Mouse (Mus musculus): ENCODE data around the gene Hmgb1. TPM values are rescaled to one million over a fixed set of nuclear protein-coding genes. Genes with fewer than 3 reads are reported as not detected.
A peak's percentile ranks its signal among the peaks of the same experiment; 100 is the strongest.

The Hmgb1 gene
- total and polyA plus RNA-seq, 3 experiments = 227 to 899 (median 288) TPM

DNA sequence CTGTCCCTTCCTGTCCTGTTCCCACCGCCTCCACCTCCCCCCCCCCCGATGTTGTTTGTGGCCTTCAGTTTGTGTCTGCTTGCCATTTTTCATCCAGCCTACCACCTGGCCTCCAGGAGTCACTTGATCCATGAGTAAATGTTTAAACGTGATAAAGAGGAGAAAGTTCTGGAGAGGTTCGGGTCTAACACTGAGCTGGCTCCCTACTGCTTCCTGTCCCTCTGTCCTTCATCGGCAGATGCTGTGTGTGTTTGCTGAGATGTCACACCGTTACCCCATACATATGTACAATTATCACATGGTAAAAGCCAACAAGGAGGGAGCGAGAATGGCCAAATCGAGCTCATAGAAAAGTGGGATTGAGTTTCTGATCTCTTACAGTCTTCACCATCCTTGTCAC, 107.2 kb downstream of the Hmgb1 start:
- Histone ChIP-seq H3K9ac (ENCODE audit: insufficient read depth, low read depth) (no peak overlapping the region), H3K4me2 (ENCODE audit: insufficient read depth, low read depth, poor library complexity, severe bottlenecking) (no peak overlapping the region), H3K27ac (ENCODE audit: insufficient read depth, low read depth) (no peak overlapping the region), H3K79me2 (replicated peaks; ENCODE audit: control insufficient read depth, extremely low read depth, insufficient read depth, poor library complexity, severe bottlenecking) (no peaks in the 10 kb centered on the region), H3K4me1 (ENCODE audit: control insufficient read depth in 1 of 2, insufficient read depth in 2 of 2) (peaks cover 17 to 26% of the 10 kb centered on the region in 2 experiments; a peak in 3 of 4 replicates), H3K27me3 (replicated peaks) (no peaks in the 10 kb centered on the region), H3K36me3 (replicated peaks in 1 of 2; ENCODE audit: control insufficient read depth in 1 of 2, insufficient read depth in 1 of 2, low read length in 1 of 2) (no peaks in the 10 kb centered on the region), H3K4me3 (replicated peaks in 1 of 3; ENCODE audit: low read depth in 2 of 3, low read length in 2 of 3, poor library complexity in 1 of 3) (no peak overlapping the region), H3K9me3 (replicated peaks; ENCODE audit: low read length) (peaks cover 14% of the 10 kb centered on the region)
- dilution Hi-C loops (cut with MboI; ENCODE audit: extremely low pct_ligation_motif_present, extremely low pct_unique_long_range_greater_than_20kb, low sequenced_read_pairs) (no loop called here), in situ Hi-C loops (cut with MboI; ENCODE audit: low pct_ligation_motif_present, low pct_unique_long_range_greater_than_20kb, low sequenced_read_pairs) (no loop called here)
- TF ChIP-seq TCF12 (IDR thresholded peaks at IDR 0.05; ENCODE audit: low read depth, low read length) (no peak), JUND (conservative IDR thresholded peaks at IDR 0.05; ENCODE audit: low read depth, low read length) (no peak), ZMIZ1 (IDR thresholded peaks at IDR 0.05; ENCODE audit: low read depth, low read length) (no peak), MAFK (IDR thresholded peaks at IDR 0.05; ENCODE audit: insufficient replicate concordance, low read length) (no peak), ELF1 (IDR thresholded peaks at IDR 0.05; ENCODE audit: low read depth, low read length) (no peak), RCOR1 (conservative IDR thresholded peaks at IDR 0.05; ENCODE audit: low read depth, low read length) (no peak), MAZ (IDR thresholded peaks at IDR 0.05; ENCODE audit: low read depth, low read length) (no peak), CHD2 (IDR thresholded peaks at IDR 0.05; ENCODE audit: low read length) (no peak), CHD1 (IDR thresholded peaks at IDR 0.05; ENCODE audit: low read depth, low read length) (no peak), UBTF (IDR thresholded peaks at IDR 0.05; ENCODE audit: low read depth, low read length) (no peak), CTCF (conservative IDR thresholded peaks at IDR 0.05 in 1 of 2, IDR thresholded peaks at IDR 0.05 in 1 of 2; ENCODE audit: low read depth in 2 of 2, low read length in 2 of 2) (no peak), BHLHE40 (IDR thresholded peaks at IDR 0.05; ENCODE audit: low read depth, low read length) (no peak), SIN3A (IDR thresholded peaks at IDR 0.05; ENCODE audit: low read length) (no peak), NRF1 (IDR thresholded peaks at IDR 0.05; ENCODE audit: low read depth, low read length) (no peak)
- no peak for DNase-seq (ENCODE audit: extremely low read depth)

DNA sequence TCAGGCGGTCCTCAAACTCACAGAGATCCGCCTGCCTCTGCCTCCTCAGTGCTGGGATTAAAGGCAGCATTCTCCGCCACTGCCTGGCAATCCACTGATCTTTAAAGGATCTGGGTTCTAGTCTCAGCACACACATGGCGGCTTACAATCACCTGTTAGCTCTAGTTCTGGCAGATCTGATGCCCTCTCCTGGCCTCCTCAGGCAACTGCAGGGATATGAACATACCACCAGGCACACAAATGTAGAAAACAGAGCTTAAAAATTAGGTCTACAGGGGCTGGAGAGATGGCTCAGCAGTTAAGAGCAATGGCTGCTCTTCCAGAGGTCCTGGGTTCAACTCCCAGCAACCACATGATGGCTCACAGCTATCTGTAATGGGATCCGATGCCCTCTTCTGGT, 112.7 kb downstream of the Hmgb1 start:
- Histone ChIP-seq H3K36me3 (replicated peaks in 1 of 2; ENCODE audit: control insufficient read depth in 1 of 2, insufficient read depth in 1 of 2, low read length in 1 of 2) (no peaks in the 10 kb centered on the region), H3K4me3 (replicated peaks in 1 of 3; ENCODE audit: low read depth in 2 of 3, low read length in 2 of 3, poor library complexity in 1 of 3) (no peak overlapping the region), H3K9me3 (replicated peaks; ENCODE audit: low read length) (peaks cover 18% of the 10 kb centered on the region), H3K4me2 (ENCODE audit: insufficient read depth, low read depth, poor library complexity, severe bottlenecking) (no peak overlapping the region), H3K79me2 (replicated peaks; ENCODE audit: control insufficient read depth, extremely low read depth, insufficient read depth, poor library complexity, severe bottlenecking) (no peaks in the 10 kb centered on the region), H3K27me3 (replicated peaks) (no peaks in the 10 kb centered on the region), H3K4me1 (ENCODE audit: control insufficient read depth in 1 of 2, insufficient read depth in 2 of 2) (peaks cover 8 to 14% of the 10 kb centered on the region in 2 experiments), H3K27ac (ENCODE audit: insufficient read depth, low read depth) (no peak overlapping the region), H3K9ac (ENCODE audit: insufficient read depth, low read depth) (no peak overlapping the region)
- in situ Hi-C loops (cut with MboI; ENCODE audit: low pct_ligation_motif_present, low pct_unique_long_range_greater_than_20kb, low sequenced_read_pairs) (no loop called here), dilution Hi-C loops (cut with MboI; ENCODE audit: extremely low pct_ligation_motif_present, extremely low pct_unique_long_range_greater_than_20kb, low sequenced_read_pairs) (no loop called here)
- TF ChIP-seq USF1 (IDR thresholded peaks at IDR 0.05; ENCODE audit: low read depth, low read length) = no peak
- TF ChIP-seq JUN (IDR thresholded peaks at IDR 0.05; ENCODE audit: insufficient read depth, low read depth, low read length) = no peak
- TF ChIP-seq MAFK (IDR thresholded peaks at IDR 0.05; ENCODE audit: insufficient replicate concordance, low read length) = no peak
- no peak for TF ChIP-seq MAX (IDR thresholded peaks at IDR 0.05; ENCODE audit: low read length)
- no peak for TF ChIP-seq NRF1 (IDR thresholded peaks at IDR 0.05; ENCODE audit: low read depth, low read length)
- no peak for TF ChIP-seq MEF2A (IDR thresholded peaks at IDR 0.05; ENCODE audit: borderline replicate concordance, low read depth, low read length)
- no peak for TF ChIP-seq MXI1 (IDR thresholded peaks at IDR 0.05; ENCODE audit: low read depth, low read length)
- no peak for TF ChIP-seq JUND (conservative IDR thresholded peaks at IDR 0.05; ENCODE audit: low read depth, low read length)
- TF ChIP-seq CTCF (conservative IDR thresholded peaks at IDR 0.05 in 1 of 2, IDR thresholded peaks at IDR 0.05 in 1 of 2; ENCODE audit: low read depth in 2 of 2, low read length in 2 of 2) = peak in 1 of 2 experiments; percentile 34; a peak in 2 of 4 replicates
- no peak for TF ChIP-seq IRF4 (IDR thresholded peaks at IDR 0.05; ENCODE audit: low read depth, low read length)
- no peak for TF ChIP-seq ZNF384 (IDR thresholded peaks at IDR 0.05; ENCODE audit: low read depth, low read length)
- TF ChIP-seq KAT2A (IDR thresholded peaks at IDR 0.05; ENCODE audit: insufficient replicate concordance, low read length) = no peak
- TF ChIP-seq BHLHE40 (IDR thresholded peaks at IDR 0.05; ENCODE audit: low read depth, low read length) = no peak
- TF ChIP-seq E2F4 (IDR thresholded peaks at IDR 0.05; ENCODE audit: insufficient replicate concordance, low read depth, low read length) = no peak
- TF ChIP-seq SMC3 (IDR thresholded peaks at IDR 0.05; ENCODE audit: low read depth, low read length) = peak; percentile 33; the same call in 1 of the 2 replicates
- no peak for TF ChIP-seq ZC3H11A (IDR thresholded peaks at IDR 0.05; ENCODE audit: low read depth, low read length)
- no peak for DNase-seq (ENCODE audit: extremely low read depth)

Data from CH12.LX (cell line).